Comparison of ENCODE assay signal across 8 mouse cellular contexts in the genomic region with DNA sequence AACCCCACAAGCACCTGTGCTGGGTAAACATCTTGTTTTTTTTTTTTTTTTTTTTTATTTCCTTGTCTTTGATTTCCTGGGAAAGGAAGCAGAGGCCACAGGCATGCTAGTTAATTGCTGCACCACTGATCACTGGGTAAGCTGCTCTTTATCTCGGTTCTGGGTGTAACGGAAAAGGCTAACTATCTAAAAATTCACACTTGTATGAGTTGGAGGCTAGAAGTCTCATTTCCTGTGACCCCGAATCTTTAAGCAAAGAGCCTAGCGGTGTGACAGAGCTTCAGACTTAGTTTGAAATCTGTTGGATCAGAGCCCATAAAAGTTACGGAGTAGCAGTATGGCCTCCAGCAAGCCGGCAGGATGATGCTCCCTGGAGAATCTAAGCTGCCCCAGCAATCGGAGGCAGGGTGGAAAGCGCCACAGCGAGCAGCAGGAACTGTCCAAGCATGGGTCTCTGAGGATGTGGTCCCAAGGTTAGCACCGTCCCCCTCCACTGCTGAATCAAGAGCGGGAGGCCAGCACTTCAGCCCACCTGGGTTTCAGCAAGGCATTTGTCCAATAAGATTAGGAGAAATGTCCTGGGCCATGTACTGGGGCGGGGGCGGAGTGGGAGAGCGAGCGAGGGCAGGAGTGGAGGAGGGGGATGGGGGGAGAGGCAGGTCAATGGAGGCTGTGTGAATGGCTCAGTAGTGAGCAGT. TPM values are rescaled to one million over a fixed set of nuclear protein-coding genes. Genes with fewer than 3 reads are reported as not detected.
DNase-seq lines count a peak whose midpoint lies in the region; ATAC-seq lines count a peak whose summit lies in the region.

No protein-coding gene starts in this region.

- H3K36me3 ChIP-seq in lung, embryonic 16.5 days (ENCODE audit: control insufficient read depth, insufficient read depth, low read length), result no peaks in the 10 kb centered on the region
- H3K36me3 ChIP-seq in forebrain, embryonic 11.5 days (ENCODE audit: control insufficient read depth, insufficient read depth, low read length), result no peaks in the 10 kb centered on the region
- H3K36me3 ChIP-seq in intestine, embryonic 14.5 days (ENCODE audit: control insufficient read depth, insufficient read depth, low read length), result no peaks in the 10 kb centered on the region
- no peaks in the 10 kb centered on the region for H3K36me3 ChIP-seq in midbrain, embryonic 14.5 days (ENCODE audit: control insufficient read depth, insufficient read depth, low read length)

- WGBS in lung, embryonic 16.5 days, result 4% methylated on average over 15 of the region's 15 CpGs
- WGBS in forebrain, embryonic 11.5 days, result 8% methylated on average over 15 of the region's 15 CpGs
- WGBS in intestine, embryonic 14.5 days, result 7% methylated on average over 15 of the region's 15 CpGs
- 5% methylated on average over 15 of the region's 15 CpGs for WGBS in midbrain, embryonic 14.5 days

- no peak for DNase-seq in lung, postnatal 14 days
- peak; percentile 78 for DNase-seq in forebrain, embryonic 11.5 days (ENCODE audit: low spot score)
- DNase-seq in intestine, embryonic 14.5 days (ENCODE audit: low spot score), result peak; percentile 61
- peak; percentile 16 for DNase-seq in midbrain, embryonic 14.5 days
- no peak for DNase-seq in thymus, postnatal 10 days (ENCODE audit: low spot score in 2 of 2)
- no peak for DNase-seq in spleen, postnatal 4 days (ENCODE audit: low spot score in 2 of 2)

- ATAC-seq in lung, embryonic 16.5 days (ENCODE audit: low read depth), result peak; percentile 62
- ATAC-seq in forebrain, embryonic 11.5 days (replicated peaks; ENCODE audit: low FRiP score), result peak; percentile 71; the same call in 1 of the 2 replicates
- no peak for ATAC-seq in intestine, embryonic 14.5 days (replicated peaks; ENCODE audit: low FRiP score, low TSS enrichment, low read depth)
- ATAC-seq in midbrain, embryonic 14.5 days (ENCODE audit: low FRiP score, low TSS enrichment), result no peak
- no peak for ATAC-seq in activated CD4-positive, CD25-positive, alpha-beta regulatory T cell, adult 4 months

- H3K27me3 ChIP-seq in lung, embryonic 16.5 days (ENCODE audit: control insufficient read depth, insufficient read depth, low read depth, low read length), result no peaks in the 10 kb centered on the region
- H3K27me3 ChIP-seq in forebrain, embryonic 11.5 days (ENCODE audit: control insufficient read depth, insufficient read depth, low read length), result no peaks in the 10 kb centered on the region
- H3K27me3 ChIP-seq in intestine, embryonic 14.5 days (replicated peaks; ENCODE audit: control insufficient read depth, insufficient read depth, low read length), result no peaks in the 10 kb centered on the region
- H3K27me3 ChIP-seq in midbrain, embryonic 14.5 days (ENCODE audit: control insufficient read depth, insufficient read depth, low read length), result no peaks in the 10 kb centered on the region

- no peaks in the 10 kb centered on the region for H3K9me3 ChIP-seq in lung, embryonic 16.5 days (ENCODE audit: control insufficient read depth, low read length)
- no peaks in the 10 kb centered on the region for H3K9me3 ChIP-seq in forebrain, embryonic 11.5 days (ENCODE audit: control insufficient read depth, low read length)
- 0 out of 2 replicates have a peak, but pooled peaks cover 2% of the 10 kb centered on the region for H3K9me3 ChIP-seq in intestine, embryonic 14.5 days (ENCODE audit: control insufficient read depth, low read length)
- no peaks in the 10 kb centered on the region for H3K9me3 ChIP-seq in midbrain, embryonic 14.5 days (ENCODE audit: control insufficient read depth, low read length)

- peak overlapping the region; percentile 55 for H3K4me2 ChIP-seq in lung, embryonic 16.5 days (ENCODE audit: low read depth, low read length)
- peak overlapping the region; percentile 43 for H3K4me2 ChIP-seq in forebrain, embryonic 11.5 days (ENCODE audit: low read depth, low read length, severe bottlenecking)
- H3K4me2 ChIP-seq in intestine, embryonic 14.5 days (ENCODE audit: low read length), result peak overlapping the region; percentile 54
- peak overlapping the region; percentile 33 for H3K4me2 ChIP-seq in midbrain, embryonic 14.5 days (ENCODE audit: low read length)

- H3K4me3 ChIP-seq in lung, embryonic 16.5 days (ENCODE audit: low read length), result peak overlapping the region; percentile 22
- peak overlapping the region; percentile 22 for H3K4me3 ChIP-seq in forebrain, embryonic 11.5 days (ENCODE audit: low read depth, low read length)
- peak overlapping the region; percentile 22 for H3K4me3 ChIP-seq in intestine, embryonic 14.5 days (ENCODE audit: low read depth, low read length)
- H3K4me3 ChIP-seq in midbrain, embryonic 14.5 days (replicated peaks; ENCODE audit: low read depth, low read length), result no peak overlapping the region

- peak overlapping the region; percentile 54 for H3K9ac ChIP-seq in lung, embryonic 16.5 days (ENCODE audit: low read length)
- H3K9ac ChIP-seq in forebrain, embryonic 11.5 days (ENCODE audit: low read length), result peak overlapping the region; percentile 51
- peak overlapping the region; percentile 42 for H3K9ac ChIP-seq in intestine, embryonic 14.5 days (ENCODE audit: low read length)
- H3K9ac ChIP-seq in midbrain, embryonic 14.5 days (replicated peaks; ENCODE audit: low read length), result 0 out of 2 replicates have a peak overlapping the region, but pooled peaks have one; percentile 12

- peaks cover 5% of the 10 kb centered on the region for H3K4me1 ChIP-seq in lung, embryonic 16.5 days (replicated peaks; ENCODE audit: control insufficient read depth, insufficient read depth, low read length)
- H3K4me1 ChIP-seq in forebrain, embryonic 11.5 days (replicated peaks; ENCODE audit: control insufficient read depth, insufficient read depth, low read length), result no peaks in the 10 kb centered on the region
- H3K4me1 ChIP-seq in intestine, embryonic 14.5 days (replicated peaks; ENCODE audit: control insufficient read depth, insufficient read depth, low read length), result peaks cover 6% of the 10 kb centered on the region
- H3K4me1 ChIP-seq in midbrain, embryonic 14.5 days (ENCODE audit: control insufficient read depth, insufficient read depth, low read length), result 0 out of 2 replicates have a peak, but pooled peaks cover 4% of the 10 kb centered on the region

- H3K27ac ChIP-seq in lung, embryonic 16.5 days (ENCODE audit: low read length), result no peak overlapping the region; the same call in 1 of the 2 replicates
- no peak overlapping the region for H3K27ac ChIP-seq in forebrain, embryonic 11.5 days (ENCODE audit: low read depth, low read length)
- peak overlapping the region; percentile 51 for H3K27ac ChIP-seq in intestine, embryonic 14.5 days (ENCODE audit: low read depth)
- H3K27ac ChIP-seq in midbrain, embryonic 14.5 days (replicated peaks; ENCODE audit: low read depth, low read length), result peak overlapping the region; percentile 55; the same call in 1 of the 2 replicates

RNA-seq across cellular contexts. Expression of gene Neu1, which starts 10.4 kb away (rescaled TPM):
- 19.0 and 20.4 TPM in 2 replicates for polyA plus RNA-seq in lung, embryonic 16.5 days (2015; fragmentation: Nextera tagmentation; extraction: Ambion mirVana)
- 12.8 and 13.4 TPM in 2 replicates for polyA plus RNA-seq in forebrain, embryonic 11.5 days (2014; fragmentation: Nextera tagmentation; extraction: Ambion mirVana)
- polyA plus RNA-seq in intestine, embryonic 14.5 days (2014; fragmentation: Nextera tagmentation; extraction: Ambion mirVana), result 40.1 and 42.8 TPM in 2 replicates
- 25.1 and 28.2 TPM in 2 replicates for polyA plus RNA-seq in midbrain, embryonic 14.5 days (2014; fragmentation: Nextera tagmentation; extraction: Ambion mirVana)
- 10 to 100 TPM; 18.6 to 19.9 TPM for polyA plus RNA-seq in activated CD4-positive, CD25-positive, alpha-beta regulatory T cell, adult 4 months (2017; shearing (Covaris generic))

RNA-seq across cellular contexts. Expression of gene Hspa1b, which starts 17.5 kb away (rescaled TPM):
- polyA plus RNA-seq in lung, embryonic 16.5 days (2015; fragmentation: Nextera tagmentation; extraction: Ambion mirVana), result 0.10 and 0.19 TPM in 2 replicates
- 0.24 TPM in 1 of 2 replicates, not detected in the other for polyA plus RNA-seq in forebrain, embryonic 11.5 days (2014; fragmentation: Nextera tagmentation; extraction: Ambion mirVana)
- polyA plus RNA-seq in intestine, embryonic 14.5 days (2014; fragmentation: Nextera tagmentation; extraction: Ambion mirVana), result 0.24 and 0.46 TPM in 2 replicates
- polyA plus RNA-seq in midbrain, embryonic 14.5 days (2014; fragmentation: Nextera tagmentation; extraction: Ambion mirVana), result 0.17 and 0.53 TPM in 2 replicates
- polyA plus RNA-seq in activated CD4-positive, CD25-positive, alpha-beta regulatory T cell, adult 4 months (2017; shearing (Covaris generic)), result 1 to 10 TPM in 1 of 2 experiments, not detected in 1; 7.0 TPM

RNA-seq across cellular contexts. Expression of gene Slc44a4, which starts 27.2 kb away (rescaled TPM):
- 1.5 and 1.9 TPM in 2 replicates for polyA plus RNA-seq in lung, embryonic 16.5 days (2015; fragmentation: Nextera tagmentation; extraction: Ambion mirVana)
- polyA plus RNA-seq in forebrain, embryonic 11.5 days (2014; fragmentation: Nextera tagmentation; extraction: Ambion mirVana), result not detected in 2 replicates
- 25.4 and 28.4 TPM in 2 replicates for polyA plus RNA-seq in intestine, embryonic 14.5 days (2014; fragmentation: Nextera tagmentation; extraction: Ambion mirVana)
- polyA plus RNA-seq in midbrain, embryonic 14.5 days (2014; fragmentation: Nextera tagmentation; extraction: Ambion mirVana), result not detected in 2 replicates
- polyA plus RNA-seq in activated CD4-positive, CD25-positive, alpha-beta regulatory T cell, adult 4 months (2017; shearing (Covaris generic)), result not detected

RNA-seq across cellular contexts. Expression of gene Gm20481, which starts 28.2 kb away (rescaled TPM):
- polyA plus RNA-seq in lung, embryonic 16.5 days (2015; fragmentation: Nextera tagmentation; extraction: Ambion mirVana), result 1.2 TPM in 1 of 2 replicates, not detected in the other
- not detected in 2 replicates for polyA plus RNA-seq in forebrain, embryonic 11.5 days (2014; fragmentation: Nextera tagmentation; extraction: Ambion mirVana)
- not detected in 2 replicates for polyA plus RNA-seq in intestine, embryonic 14.5 days (2014; fragmentation: Nextera tagmentation; extraction: Ambion mirVana)
- 1.1 and 2.3 TPM in 2 replicates for polyA plus RNA-seq in midbrain, embryonic 14.5 days (2014; fragmentation: Nextera tagmentation; extraction: Ambion mirVana)
- polyA plus RNA-seq in activated CD4-positive, CD25-positive, alpha-beta regulatory T cell, adult 4 months (2017; shearing (Covaris generic)), result not detected

RNA-seq across cellular contexts. Expression of gene Hspa1a, which starts 30.5 kb away (rescaled TPM):
- 4.4 and 4.8 TPM in 2 replicates for polyA plus RNA-seq in lung, embryonic 16.5 days (2015; fragmentation: Nextera tagmentation; extraction: Ambion mirVana)
- polyA plus RNA-seq in forebrain, embryonic 11.5 days (2014; fragmentation: Nextera tagmentation; extraction: Ambion mirVana), result 1.6 TPM in 2 replicates
- 3.5 and 4.5 TPM in 2 replicates for polyA plus RNA-seq in intestine, embryonic 14.5 days (2014; fragmentation: Nextera tagmentation; extraction: Ambion mirVana)
- polyA plus RNA-seq in midbrain, embryonic 14.5 days (2014; fragmentation: Nextera tagmentation; extraction: Ambion mirVana), result 5.6 and 8.1 TPM in 2 replicates
- 1 to 10 TPM in 1 of 2 experiments, under 1 TPM in 1; 0.17 to 5.1 TPM for polyA plus RNA-seq in activated CD4-positive, CD25-positive, alpha-beta regulatory T cell, adult 4 months (2017; shearing (Covaris generic))

Comparison
In these comparisons a context has a peak if more than half of its experiments do, and no peak if none do; other contexts are left out.
1. ATAC-seq: peak in lung, embryonic 16.5 days (single experiment) and forebrain, embryonic 11.5 days (single experiment); none in intestine, embryonic 14.5 days (single experiment), midbrain, embryonic 14.5 days (single experiment) and activated CD4-positive, CD25-positive, alpha-beta regulatory T cell, adult 4 months (single experiment).
2. H3K27ac ChIP-seq: peak in intestine, embryonic 14.5 days (single experiment) and midbrain, embryonic 14.5 days (single experiment); none in lung, embryonic 16.5 days (single experiment) and forebrain, embryonic 11.5 days (single experiment).
3. DNase-seq: peak in forebrain, embryonic 11.5 days (single experiment), intestine, embryonic 14.5 days (single experiment) and midbrain, embryonic 14.5 days (single experiment); none in lung, postnatal 14 days (single experiment), thymus, postnatal 10 days (0 of 2) and spleen, postnatal 4 days (0 of 2).
4. Peak in every context shown above with its lines, with median percentiles within 50 percentile points of each other: H3K4me2 ChIP-seq and H3K9ac ChIP-seq.